Mouse (Mus musculus) embryonic fibroblast, embryonic 13.5 days (primary cell): ENCODE results near the gene Pml.

Experiments
- CTCF ChIP-seq: IDR thresholded peaks from 2 replicates; pipeline ENCODE4 v1.5.1; 2011; ENCODE audit warnings: mild to moderate bottlenecking, control low read depth, low read length, moderate library complexity, borderline replicate concordance; ENCODE audit not compliant: insufficient read depth
- POLR2A ChIP-seq: IDR thresholded peaks from 2 replicates; pipeline ENCODE4 v1.6.1; 2011; ENCODE audit warnings: low read depth, mild to moderate bottlenecking, control low read depth, low read length, moderate library complexity

DNA sequence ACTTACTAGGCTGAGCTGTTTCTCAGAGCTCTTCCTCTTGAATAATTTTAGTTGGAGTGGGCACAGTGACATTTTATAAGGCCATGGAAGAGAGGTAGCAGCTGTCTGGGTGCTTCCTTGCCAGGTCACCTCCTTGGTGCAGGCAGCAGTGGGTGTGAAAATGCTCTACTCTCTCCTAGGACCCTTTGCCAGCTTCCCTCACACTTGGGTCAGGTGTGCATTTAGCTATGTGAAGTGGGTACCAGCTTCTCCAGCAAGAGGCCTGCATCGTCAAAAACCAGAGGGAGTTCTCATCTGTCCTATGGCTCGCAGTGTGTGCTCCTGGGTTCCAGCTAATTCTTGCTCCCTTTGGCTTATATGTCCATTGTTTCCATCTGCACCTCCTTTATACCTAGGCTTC is 70.2 kb downstream of the Pml start:
- TF ChIP-seq CTCF (no peak), POLR2A (no peak)
